Mouse (Mus musculus): ENCODE measurements at regions not wholly inside any gene's neighbourhood (a gene's known extent, or its start where the extent isn't known, plus 50 kb on each side); places are given as distances from the start of the nearest gene placed in this dataset.

GRCm38 (mm10) chr15:87437611-87438010 is 106.5 kb upstream of the Fam19a5 start:
- TF ChIP-seq GATA1 (IDR thresholded peaks at IDR 0.05; ENCODE audit: low read length), result no peak
- no peak for TF ChIP-seq TAL1 (IDR thresholded peaks at IDR 0.05; ENCODE audit: low read length)
